Mouse (Mus musculus) cerebellum, adult 2 months (tissue): ENCODE data around the gene Lypd6.

Source experiments
- CTCF ChIP-seq: fragments of 200-500 bp; IDR thresholded peaks from 2 replicates; pipeline ENCODE4 v1.5.1; 2011; ENCODE audit warnings: low read depth, mild to moderate bottlenecking, control low read depth, low read length, moderate library complexity, borderline replicate concordance; ENCODE audit not compliant: insufficient read depth
- POLR2A ChIP-seq: fragments of 200-500 bp; IDR thresholded peaks from 2 replicates; pipeline ENCODE4 v1.6.1; 2011; ENCODE audit warnings: low read length, control low read depth, borderline replicate concordance; ENCODE audit not compliant: insufficient read depth

DNA sequence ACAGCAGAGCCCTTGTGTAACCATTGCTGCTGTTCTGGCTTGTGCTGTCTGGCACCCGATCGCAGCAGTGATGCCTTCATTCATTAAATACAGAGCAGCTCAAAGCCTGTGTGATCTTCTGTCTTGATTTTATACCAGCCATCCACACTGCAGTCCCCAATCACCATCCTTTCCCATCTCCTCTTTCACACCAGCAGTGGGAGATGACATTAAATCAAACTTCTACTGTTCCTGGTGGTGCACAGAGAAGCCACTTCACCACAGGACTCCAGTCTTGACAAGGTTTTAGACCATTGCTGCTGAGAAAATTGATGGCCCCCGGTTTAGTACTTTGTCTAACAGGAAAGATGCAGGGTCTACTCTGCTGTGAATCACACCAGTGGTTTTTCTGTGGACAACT, 44.9 kb downstream of the Lypd6 start:
- TF ChIP-seq POLR2A (no peak), CTCF (no peak)
